Mouse (Mus musculus) neutrophil, adult 5-6 weeks (primary cell): Measurements from ENCODE around the gene Scrn3. TPM values are rescaled to one million over a fixed set of nuclear protein-coding genes. Genes with fewer than 3 reads are reported as not detected.

Experiments used
- ATAC-seq: fragments of 151-379, 151-347 bp; 2 replicates; pipeline ENCODE4 v1.8.0; 2017; ENCODE audit warnings: mild to moderate bottlenecking, moderate TSS enrichment; ENCODE audit not compliant: insufficient number of reproducible peaks, poor library complexity, low FRiP score, severe bottlenecking; ENCODE audit errors: extremely low read depth
- total RNA-seq: library from RNA; stranded (forward); fragments of 200-1000 nt; gene quantifications from 2 replicates; pipeline ENCODE4 v1.2.3, GENCODE M21; 2017

Scrn3 gene
- total RNA-seq, 1 experiment from 2014 or later = 19.9 TPM

DNA sequence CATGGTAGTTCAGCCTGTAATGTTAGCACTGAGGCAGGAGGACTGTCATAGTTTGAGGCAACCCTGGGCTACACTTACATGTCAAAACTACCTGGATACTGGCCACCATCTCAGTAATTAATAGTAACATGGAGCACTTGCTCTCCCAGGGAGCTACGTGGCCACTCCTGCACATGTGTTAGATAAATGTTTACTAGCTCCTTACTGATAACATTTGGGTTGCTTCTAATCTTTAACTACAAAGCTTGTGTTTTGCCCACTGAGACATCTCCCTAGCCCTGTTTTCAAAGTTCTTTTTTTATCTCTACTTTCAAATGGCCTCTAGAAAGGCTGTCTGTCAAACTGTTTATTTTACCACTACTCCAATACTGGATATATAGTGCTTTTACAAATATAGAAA is 10.4 kb upstream of the Scrn3 start:
- no peak for ATAC-seq

DNA sequence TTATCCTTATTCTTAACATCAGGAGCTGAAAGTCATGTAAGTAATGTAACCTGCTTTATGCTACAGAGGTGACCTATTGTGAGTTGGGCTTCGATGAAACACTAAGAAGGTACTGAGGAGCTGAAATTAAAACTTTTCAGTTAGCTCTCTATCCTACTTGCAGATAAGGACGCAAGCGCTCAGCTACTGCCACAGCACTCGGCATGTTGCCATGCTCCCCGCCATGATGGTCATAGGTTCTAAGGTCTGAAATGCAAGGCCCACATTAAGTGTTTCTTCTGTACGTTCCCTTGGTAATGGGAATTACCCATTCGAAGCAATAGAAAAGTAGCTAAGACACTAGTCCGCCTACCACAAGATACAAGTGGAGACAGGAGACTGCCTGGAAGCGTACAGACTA is 9.7 kb upstream of the Scrn3 start:
- no peak for ATAC-seq

DNA sequence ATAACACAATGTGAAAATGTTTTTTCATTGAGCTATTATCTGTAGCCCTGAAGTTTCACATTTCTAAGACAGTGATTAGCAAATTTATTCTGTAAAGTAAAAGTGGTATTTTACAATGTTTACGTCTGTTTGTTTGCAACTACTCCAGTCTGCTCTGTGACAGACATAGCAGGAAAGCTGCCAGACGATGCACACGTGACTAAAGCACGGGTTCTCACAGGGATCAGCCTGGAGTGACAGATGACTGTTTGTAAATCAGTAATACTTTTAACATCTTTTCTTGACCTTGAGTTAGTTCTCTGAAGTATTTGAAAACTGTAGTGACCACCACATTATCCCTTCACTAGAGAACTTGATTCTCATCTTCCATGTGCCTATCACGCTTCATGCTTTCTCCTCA is 7.9 kb upstream of the Scrn3 start:
- ATAC-seq = no peak

GRCm38 (mm10) chr2:73306006-73306405 is 6.4 kb upstream of the Scrn3 start:
- no peak for ATAC-seq

- no peak for ATAC-seq
Measured at GRCm38 (mm10) chr2:73313117-73313501, 708 bp downstream of the Scrn3 start.

DNA sequence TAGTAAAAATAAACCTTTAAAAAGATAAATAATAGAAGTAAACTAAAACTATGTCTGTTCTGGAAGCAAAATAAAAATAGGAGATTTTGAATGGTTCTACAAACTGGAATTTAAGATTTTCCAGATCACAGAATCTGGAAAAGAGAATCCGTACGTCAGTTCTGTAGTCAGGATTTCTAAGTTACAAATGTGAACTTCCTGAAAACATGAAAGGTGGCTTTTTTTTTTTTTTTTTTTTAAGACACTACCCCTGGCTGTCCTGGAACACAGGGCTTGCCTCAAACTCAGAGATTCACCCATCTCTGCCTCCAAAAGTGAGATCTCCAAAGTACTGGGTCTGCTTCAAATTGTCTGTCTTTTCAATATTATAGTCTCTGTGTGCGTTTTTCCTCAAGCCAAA is 1.9 kb downstream of the Scrn3 start:
- no peak for ATAC-seq

DNA sequence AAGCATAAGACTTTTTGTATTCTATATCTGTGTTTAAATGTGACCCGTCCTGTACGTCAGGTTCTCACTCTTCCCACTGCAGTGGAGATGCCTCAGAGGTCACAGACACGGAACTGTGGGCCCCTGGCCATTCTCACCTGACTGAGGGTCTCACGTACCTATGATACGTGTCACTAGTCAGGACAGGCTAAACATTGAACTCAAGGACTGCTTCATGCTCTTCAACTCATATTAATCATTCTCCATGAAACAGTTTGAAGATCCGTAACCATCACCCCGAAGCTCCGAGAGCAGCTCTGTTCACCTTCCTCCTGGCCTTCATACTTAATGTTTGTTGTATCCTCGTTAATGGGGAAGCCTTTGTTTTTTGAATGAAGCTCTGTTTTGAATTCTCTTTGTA is 5.0 kb downstream of the Scrn3 start:
- no peak for ATAC-seq

GRCm38 (mm10) chr2:73319218-73319617 is 6.8 kb downstream of the Scrn3 start:
- no peak for ATAC-seq

GRCm38 (mm10) chr2:73322991-73323390 is 10.6 kb downstream of the Scrn3 start:
- ATAC-seq = no peak

DNA sequence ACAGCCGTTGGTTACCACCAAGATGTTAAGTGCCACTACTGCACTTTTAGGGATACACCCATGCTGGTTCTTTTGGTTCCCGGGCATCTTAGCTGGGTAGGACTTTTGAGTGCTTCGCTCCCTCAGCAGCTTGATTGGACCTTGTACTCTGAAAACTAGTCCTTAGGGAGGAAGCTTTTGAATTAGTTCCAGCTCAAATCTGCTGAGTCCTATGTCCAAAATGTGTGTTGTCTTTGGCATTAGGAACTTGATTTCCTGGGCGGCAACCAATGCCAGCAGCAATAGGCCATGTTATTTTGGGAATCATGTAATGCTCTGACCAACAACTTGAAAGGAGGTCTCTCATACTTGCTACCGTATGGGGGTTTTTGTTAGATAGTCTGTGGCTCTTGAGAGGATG is 13.5 kb downstream of the Scrn3 start:
- no peak for ATAC-seq

DNA sequence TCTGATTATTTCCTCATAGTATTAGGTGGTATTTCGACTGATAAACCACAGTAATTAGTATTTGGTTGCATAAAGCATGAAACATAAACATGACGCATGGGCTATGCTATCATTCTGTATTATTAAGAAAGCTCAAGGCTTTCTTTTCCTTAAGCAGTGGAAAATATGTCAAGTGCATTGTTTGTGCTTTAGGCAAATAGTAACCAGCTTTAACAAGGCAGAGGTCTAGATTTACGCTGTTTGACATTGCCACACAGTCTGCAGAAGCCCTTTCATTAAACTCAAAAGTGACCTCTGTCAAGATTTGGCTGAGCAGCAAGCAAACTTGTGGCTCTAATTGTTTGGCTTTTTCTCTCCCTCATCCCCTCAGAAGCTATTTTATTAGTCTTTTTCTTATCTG is 23.5 kb downstream of the Scrn3 start:
- ATAC-seq = no peak

GRCm38 (mm10) chr2:73338415-73338814 is 26.0 kb downstream of the Scrn3 start:
- no peak for ATAC-seq

- no peak for ATAC-seq
Measured at GRCm38 (mm10) chr2:73343701-73344100, 31.3 kb downstream of the Scrn3 start.

DNA sequence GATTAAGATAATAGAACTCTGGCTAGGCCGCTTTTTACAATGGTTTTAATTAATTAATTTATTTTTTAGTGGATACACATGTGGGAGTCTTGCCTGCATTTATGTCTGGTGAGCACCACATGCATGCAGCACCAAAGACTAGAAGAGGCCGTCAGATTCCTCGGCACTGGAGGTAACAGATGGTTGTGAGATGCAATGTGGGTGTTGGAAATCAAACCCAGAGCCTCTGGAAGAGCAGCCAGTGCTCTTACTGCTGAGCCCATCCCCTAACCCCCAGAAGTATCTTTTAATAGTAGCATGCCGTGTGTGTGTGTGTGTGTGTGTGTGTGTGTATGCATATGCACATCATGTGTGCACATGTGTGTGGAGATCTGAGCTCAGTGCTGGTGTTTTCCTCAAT is 32.8 kb downstream of the Scrn3 start:
- ATAC-seq = no peak

- ATAC-seq = no peak
Measured at GRCm38 (mm10) chr2:73346345-73347086, 34.1 kb downstream of the Scrn3 start.

- no peak for ATAC-seq
Measured at GRCm38 (mm10) chr2:73347136-73347535, 34.7 kb downstream of the Scrn3 start.

DNA sequence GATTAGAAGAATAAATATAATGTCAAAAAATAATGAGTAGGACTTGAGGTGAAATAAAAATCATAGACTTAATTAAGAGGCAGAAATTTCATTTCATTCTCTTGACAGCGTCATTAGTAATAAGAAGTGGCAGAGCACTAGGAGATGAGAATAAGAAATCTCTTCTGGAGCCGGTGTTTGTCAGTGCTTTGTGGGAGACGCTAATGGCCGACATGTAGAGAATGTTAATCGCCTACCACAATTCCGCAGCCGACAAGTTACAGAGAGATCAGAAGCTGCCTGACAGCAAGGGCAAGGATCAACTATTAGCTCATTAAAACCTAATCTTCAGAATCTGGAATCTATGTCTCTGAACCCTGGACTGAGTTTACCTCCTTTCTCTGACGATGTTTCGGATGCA is 35.4 kb downstream of the Scrn3 start:
- no peak for ATAC-seq

DNA sequence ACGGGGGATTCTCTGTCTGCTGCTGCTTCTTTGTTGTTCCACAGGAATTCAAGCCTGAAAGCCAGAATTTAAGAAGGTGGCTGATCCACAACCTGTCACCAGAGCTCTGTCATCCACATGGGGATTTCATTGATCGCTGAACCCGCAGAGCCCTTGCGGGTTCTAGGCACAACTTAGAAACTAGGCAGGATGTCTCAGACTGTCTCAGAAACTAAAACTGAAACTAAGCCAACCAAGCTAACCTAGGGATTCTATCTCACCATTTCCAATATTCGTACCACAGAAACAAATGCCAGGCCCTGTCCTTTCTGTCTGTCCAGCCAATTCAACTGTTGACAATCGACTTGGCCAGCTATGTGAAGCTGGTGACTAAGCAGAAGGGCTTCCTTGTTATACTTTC is 35.8 kb downstream of the Scrn3 start:
- ATAC-seq = no peak

GRCm38 (mm10) chr2:73351496-73351895 is 39.1 kb downstream of the Scrn3 start:
- ATAC-seq = no peak

DNA sequence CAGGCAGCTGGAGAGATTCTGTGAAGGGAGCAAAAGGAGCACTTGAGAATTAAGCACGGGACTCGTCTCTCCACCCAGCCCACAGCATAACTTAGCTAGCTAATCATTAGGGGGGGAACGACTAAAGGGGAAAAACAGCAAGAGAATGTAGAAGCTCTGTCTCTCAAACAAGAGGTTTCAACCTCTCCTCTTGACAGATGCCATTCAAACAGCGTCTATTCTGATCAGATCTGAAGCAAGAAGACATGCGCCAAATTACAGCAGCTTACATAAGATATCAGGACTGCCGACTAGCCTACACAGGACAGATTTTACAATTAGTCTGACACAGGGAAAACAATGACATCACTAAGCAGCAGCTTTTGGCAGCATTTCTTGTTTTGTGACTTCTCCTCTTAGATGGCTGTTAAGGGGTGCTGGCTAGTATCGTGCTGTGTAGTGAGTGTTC is 39.5 kb downstream of the Scrn3 start:
- ATAC-seq = no peak

- no peak for ATAC-seq
Measured at GRCm38 (mm10) chr2:73357004-73357403, 44.6 kb downstream of the Scrn3 start.
